Mouse (Mus musculus) heart, adult 9 months (tissue): ENCODE data around the gene Gramd1c.

Experiments used
- DNase-seq, 2 experiments: peaks; one replicate each; pipeline ENCODE4 v3.0.0; 2022; ENCODE audit warnings: low spot score in 2 of 2

Gramd1c gene

DNA sequence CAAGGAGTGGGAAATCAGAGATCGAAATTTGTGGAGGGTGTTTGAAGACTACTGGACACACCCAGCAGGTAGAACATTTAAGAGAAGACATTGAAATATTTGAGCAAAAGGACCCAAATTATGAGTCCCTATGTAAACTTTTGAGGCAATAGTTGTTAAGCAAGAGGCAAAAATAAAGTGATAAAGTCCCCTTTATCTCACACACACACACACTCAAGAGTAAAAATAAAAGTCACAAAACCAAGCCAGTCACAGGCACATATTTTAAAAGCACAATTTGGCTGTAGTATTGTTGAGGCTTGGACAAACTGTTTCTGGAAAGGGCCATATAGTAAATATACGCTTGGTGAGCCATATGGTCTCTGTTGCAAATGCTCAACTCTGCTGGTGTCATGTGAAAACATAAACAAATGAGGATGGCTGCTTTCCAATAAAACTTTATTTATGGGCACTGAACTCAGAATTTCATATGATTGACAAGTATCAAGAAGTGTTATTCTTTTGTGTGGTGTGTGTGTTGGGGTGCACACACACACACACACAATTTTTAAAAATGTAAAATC is 44.1 kb downstream of the Gramd1c start:
- no peak for DNase-seq

DNA sequence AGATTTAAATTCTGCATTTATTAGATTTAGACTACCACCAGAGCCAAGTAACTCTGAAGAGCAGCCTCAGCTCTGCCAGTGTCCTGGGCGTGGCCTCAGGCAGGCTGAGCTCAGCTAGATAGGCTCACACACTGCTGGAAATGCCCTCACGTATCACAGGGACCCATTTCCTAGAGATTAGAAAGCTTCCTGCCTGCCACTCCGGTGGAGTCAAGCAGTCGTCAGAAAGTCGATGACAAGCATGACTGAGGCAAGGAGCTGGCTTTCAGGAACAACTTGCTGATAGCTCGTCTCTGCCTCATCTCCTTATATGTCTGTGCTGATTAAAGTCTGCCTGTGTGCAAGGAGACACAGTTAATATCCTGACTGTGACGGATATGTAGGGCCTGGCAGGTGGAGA is 44.8 kb downstream of the Gramd1c start:
- DNase-seq, result no peak

DNA sequence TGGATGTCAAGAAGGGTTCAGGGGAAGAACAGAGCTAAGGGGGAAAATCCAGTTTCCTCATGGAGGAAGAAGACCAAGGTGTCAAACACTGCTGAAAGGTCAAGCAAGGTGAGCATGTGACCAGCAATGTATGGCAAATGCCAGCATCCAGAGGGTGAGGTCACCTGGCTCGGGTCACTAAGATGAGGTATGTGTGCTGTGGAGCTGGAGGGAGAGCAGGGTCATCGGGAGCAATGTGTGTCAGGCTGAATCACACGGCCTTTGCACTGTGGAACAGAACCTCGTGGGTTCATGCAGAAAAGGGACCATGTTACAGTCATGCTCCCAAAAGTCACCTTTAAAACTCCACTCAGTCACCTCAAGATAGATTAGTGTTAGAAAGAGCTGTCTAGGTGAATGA is 45.4 kb downstream of the Gramd1c start:
- DNase-seq, result no peak

GRCm38 (mm10) chr16:44016164-44016563 is 47.0 kb downstream of the Gramd1c start:
- DNase-seq, result peak; percentile 4 to 7

- no peak for DNase-seq
Observed at GRCm38 (mm10) chr16:44015416-44016158, 47.6 kb downstream of the Gramd1c start.

DNA sequence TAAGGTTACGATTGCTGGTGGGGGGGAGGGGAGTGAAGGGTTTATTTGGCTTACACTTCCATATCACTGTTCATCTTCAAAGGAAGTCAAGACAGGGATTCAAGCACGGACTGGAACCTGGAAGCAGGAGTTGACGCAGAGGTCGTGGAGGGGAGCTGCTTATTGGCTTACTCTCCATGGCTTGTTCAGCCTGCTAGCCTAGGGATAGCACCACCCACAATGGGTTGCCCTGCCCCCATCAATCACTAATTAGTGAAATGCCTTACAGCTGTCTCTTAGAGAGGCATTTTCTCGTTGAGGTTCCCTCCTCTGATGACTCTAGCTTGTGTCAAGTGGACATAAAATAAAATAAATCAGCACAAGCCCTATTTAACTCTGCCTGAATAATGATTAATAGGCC is 52.1 kb downstream of the Gramd1c start:
- DNase-seq, result no peak

GRCm38 (mm10) chr16:44002086-44002485 is 61.1 kb downstream of the Gramd1c start:
- DNase-seq, result no peak

DNA sequence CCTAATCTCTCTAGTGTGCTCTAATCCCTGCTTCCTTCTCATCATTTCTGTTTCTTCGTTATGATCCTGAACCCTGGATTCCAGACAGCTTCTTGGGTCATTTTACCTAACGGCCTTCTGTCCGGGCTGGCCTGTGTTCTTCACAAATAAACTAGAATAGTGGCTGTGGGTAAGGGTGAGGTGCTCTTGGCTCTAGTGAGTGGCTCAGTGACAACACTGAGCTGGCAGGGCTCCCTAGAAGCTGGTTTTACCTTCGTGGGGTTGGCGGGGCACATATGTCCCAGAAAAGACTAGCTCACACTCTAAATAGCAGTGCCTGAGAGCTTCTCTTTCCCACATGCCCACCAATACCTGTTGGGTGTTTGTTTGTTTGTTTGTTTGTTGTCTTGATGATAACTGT is 63.6 kb downstream of the Gramd1c start:
- no peak for DNase-seq

DNA sequence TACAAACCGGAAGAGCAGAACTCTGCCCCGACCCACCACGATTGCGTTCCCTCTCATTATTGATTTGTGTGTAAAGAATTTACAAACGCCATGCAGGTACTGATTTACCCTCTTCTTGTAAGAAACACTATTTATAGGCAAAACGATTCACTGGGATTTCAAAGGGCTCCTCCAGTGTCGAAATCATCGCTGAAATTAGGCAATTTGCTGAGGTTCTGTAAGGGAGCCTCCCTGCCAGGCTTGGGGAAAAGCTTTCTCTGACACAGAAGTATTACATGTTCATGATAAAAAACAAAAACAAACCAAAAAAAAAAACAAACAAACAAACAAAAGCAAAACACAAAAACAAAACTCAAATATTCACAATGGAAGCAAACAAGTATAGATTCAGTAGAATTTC is 64.0 kb downstream of the Gramd1c start:
- no peak for DNase-seq

DNA sequence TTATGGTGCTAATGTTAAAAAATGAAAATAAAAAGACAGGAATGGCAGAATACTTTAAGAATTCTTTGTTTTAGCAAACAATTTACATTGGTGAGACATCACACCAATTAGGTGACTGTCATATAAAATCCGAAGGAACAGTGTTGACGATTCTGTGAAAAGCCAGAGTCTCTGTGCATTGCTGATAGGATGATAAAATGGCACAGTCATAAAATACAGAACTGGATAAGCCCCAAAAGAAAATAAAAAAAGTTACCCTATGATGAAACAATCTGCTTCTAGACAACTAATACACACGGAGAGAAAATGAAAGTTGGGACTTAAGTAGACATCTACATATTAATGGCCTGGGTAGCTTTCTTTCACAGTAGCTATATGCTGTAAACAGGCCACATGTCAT is 68.5 kb downstream of the Gramd1c start:
- DNase-seq, result no peak

GRCm38 (mm10) chr16:43986299-43986698 is 76.8 kb downstream of the Gramd1c start:
- no peak for DNase-seq

GRCm38 (mm10) chr16:43980110-43980609 is 83.0 kb downstream of the Gramd1c start:
- no peak for DNase-seq

GRCm38 (mm10) chr16:43979328-43980109 is 83.6 kb downstream of the Gramd1c start, which contains the start of gene Zdhhc23:
Gene Zdhhc23 (minus strand): TSS chr16:43979791.
- DNase-seq, result no peak

GRCm38 (mm10) chr16:43979010-43979327 is 84.2 kb downstream of the Gramd1c start:
- no peak for DNase-seq

- no peak for DNase-seq
Observed at GRCm38 (mm10) chr16:43973606-43974220, 89.4 kb downstream of the Gramd1c start.

DNA sequence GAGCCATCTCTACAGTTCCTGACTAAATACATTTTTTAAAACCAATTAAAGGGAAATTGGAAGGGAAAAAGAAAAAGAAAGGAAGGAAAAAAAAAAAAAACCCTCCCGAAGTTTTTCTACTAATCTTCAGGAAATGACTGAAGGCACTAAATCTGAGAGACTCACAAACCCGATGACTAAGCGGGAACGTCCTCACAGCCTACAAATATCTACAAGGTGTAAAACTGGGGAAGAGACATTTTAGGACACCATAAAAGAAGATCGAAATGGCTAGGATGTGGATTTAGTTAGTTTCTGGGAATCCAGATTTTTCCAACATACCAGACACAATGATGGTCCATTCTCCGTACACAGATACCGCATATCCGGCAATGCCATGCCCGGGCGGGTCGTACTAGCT is 90.0 kb downstream of the Gramd1c start:
- no peak for DNase-seq

GRCm38 (mm10) chr16:43972391-43972790 is 90.8 kb downstream of the Gramd1c start:
- DNase-seq, result no peak

DNA sequence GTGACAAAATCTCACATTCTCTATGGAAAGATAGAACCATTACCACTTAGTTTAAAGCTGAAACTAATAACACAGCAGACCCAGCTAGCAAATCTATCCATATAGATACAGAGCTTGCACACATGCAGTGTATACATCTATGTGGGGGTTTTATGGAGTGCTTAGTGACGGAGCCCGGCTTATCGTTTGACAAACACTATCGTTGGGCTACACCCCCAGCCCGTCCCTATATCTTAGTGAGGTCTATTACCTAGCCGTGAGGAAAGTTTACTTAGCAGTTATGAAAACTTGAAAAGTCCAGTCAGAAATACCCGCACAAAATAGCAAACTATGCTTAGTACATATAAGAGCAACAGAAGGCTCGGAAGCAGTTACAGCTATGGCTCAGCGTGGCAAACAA is 91.4 kb downstream of the Gramd1c start:
- no peak for DNase-seq

DNA sequence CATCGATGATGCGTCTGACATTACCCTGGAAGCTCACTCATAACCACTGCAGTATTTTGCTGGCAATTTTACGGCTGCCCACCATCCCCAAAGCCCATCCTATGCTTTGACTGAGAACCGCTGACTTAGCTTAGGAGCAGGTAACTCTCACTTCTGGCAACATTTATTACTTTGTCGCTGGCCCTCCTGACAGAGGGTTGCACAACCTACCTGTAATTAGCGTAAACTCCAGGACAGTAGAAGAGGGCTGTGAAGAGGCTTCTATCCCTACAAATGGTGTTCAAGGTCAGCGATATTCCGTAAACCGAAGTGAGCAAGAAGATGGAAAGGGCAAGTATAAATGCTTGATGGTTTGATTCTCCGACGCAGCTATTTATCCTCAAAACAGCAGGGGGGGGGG is 92.0 kb downstream of the Gramd1c start:
- DNase-seq, result no peak

- DNase-seq, result no peak
Observed at GRCm38 (mm10) chr16:43970426-43970825, 92.7 kb downstream of the Gramd1c start.

GRCm38 (mm10) chr16:43965781-43966389 is 97.3 kb downstream of the Gramd1c start:
- DNase-seq, result peak; percentile 18 to 45

GRCm38 (mm10) chr16:43963780-43964179 is 99.4 kb downstream of the Gramd1c start:
- DNase-seq, result no peak
